Mouse (Mus musculus) olfactory bulb, adult 2 months (tissue): Measurements from ENCODE around the gene Arhgap24.

Source experiments
- CTCF ChIP-seq: fragments of 200-500 bp; IDR thresholded peaks from 2 replicates; pipeline ENCODE4 v1.5.1; 2012; ENCODE audit warnings: low read depth, mild to moderate bottlenecking, low read length, moderate library complexity; ENCODE audit not compliant: insufficient read depth
- POLR2A ChIP-seq: fragments of 200-500 bp; IDR thresholded peaks from 2 replicates; pipeline ENCODE4 v1.6.1; 2012; ENCODE audit warnings: mild to moderate bottlenecking, low read depth, low read length, moderate library complexity; ENCODE audit not compliant: insufficient read depth

DNA sequence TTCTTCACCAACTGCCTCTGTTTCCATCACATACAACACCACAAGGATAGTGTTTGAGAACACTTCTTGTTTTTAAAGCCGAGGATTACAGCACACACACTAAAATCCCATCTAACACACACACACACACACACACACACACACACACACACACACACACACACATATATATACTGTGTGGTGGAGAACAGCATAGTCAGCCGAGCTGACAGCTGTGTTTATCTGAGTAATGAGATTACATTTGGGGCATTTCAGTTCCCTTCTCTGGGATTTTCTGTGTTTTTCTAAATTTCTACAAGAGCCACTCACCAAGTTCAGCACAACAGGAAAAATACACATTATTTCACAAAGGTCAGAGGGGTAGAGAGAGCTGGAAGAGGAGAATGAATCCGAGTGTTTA, 96.5 kb downstream of the Arhgap24 start:
- no peak for TF ChIP-seq POLR2A
- no peak for TF ChIP-seq CTCF
